Mouse (Mus musculus) midbrain, embryonic 13.5 days (tissue): ENCODE results near the gene Slc25a5. TPM values are rescaled to one million over a fixed set of nuclear protein-coding genes. Genes with fewer than 3 reads are reported as not detected.

Experiments used
- ATAC-seq: fragments of 200-750 bp; cut with Nextera tagmentation; 2 replicates; pipeline ENCODE4 v1.8.0; 2017; ENCODE audit warnings: mild to moderate bottlenecking, moderate TSS enrichment, moderate library complexity
- H3K27ac ChIP-seq: fragments of 300-500 bp; sonication (generic); 2 replicates; pipeline ENCODE4 v1.5.1; 2015; ENCODE audit warnings: inconsistent platforms, mild to moderate bottlenecking, moderate library complexity
- H3K27me3 ChIP-seq: fragments of 300-500 bp; sonication (generic); 2 replicates; pipeline ENCODE4 v1.6.1; 2015; ENCODE audit warnings: mild to moderate bottlenecking, inconsistent platforms
- H3K36me3 ChIP-seq: fragments of 300-500 bp; sonication (generic); 2 replicates; pipeline ENCODE4 v1.6.1; 2015; ENCODE audit warnings: mild to moderate bottlenecking, inconsistent platforms
- H3K4me1 ChIP-seq: fragments of 300-500 bp; sonication (generic); replicated peaks from 2 replicates; pipeline ENCODE4 v1.6.1; 2015; ENCODE audit warnings: inconsistent platforms
- H3K4me2 ChIP-seq: fragments of 300-500 bp; sonication (generic); replicated peaks from 2 replicates; pipeline ENCODE4 v1.6.1; 2015; ENCODE audit warnings: moderate library complexity, mild to moderate bottlenecking, inconsistent platforms
- H3K4me3 ChIP-seq: fragments of 300-500 bp; sonication (generic); replicated peaks from 2 replicates; pipeline ENCODE4 v1.5.1; 2015; ENCODE audit warnings: mild to moderate bottlenecking, inconsistent platforms
- H3K9ac ChIP-seq: fragments of 300-500 bp; sonication (generic); replicated peaks from 2 replicates; pipeline ENCODE4 v1.6.1; 2015; ENCODE audit warnings: mild to moderate bottlenecking, inconsistent platforms
- H3K9me3 ChIP-seq: fragments of 300-500 bp; sonication (generic); 2 replicates; pipeline ENCODE4 v1.6.1; 2016; ENCODE audit warnings: mild to moderate bottlenecking, inconsistent platforms
- WGBS: fragments of 180-500 bp; shearing (Covaris S2); methylation state at CpG from one replicate; pipeline ENCODE4 v1.1.7; 2015; 5-methylcytosine and 5-hydroxymethylcytosine counted together
- polyA plus RNA-seq: library from polyadenylated mRNA; unstranded; fragments of >200 nt; fragmentation: Nextera tagmentation; extraction: Ambion mirVana; gene quantifications from 2 replicates; pipeline ENCODE4 v1.2.1, GENCODE M21; 2015

Gene Slc25a5
- polyA plus RNA-seq, 1 experiment from 2014 or later, result 594 TPM

DNA sequence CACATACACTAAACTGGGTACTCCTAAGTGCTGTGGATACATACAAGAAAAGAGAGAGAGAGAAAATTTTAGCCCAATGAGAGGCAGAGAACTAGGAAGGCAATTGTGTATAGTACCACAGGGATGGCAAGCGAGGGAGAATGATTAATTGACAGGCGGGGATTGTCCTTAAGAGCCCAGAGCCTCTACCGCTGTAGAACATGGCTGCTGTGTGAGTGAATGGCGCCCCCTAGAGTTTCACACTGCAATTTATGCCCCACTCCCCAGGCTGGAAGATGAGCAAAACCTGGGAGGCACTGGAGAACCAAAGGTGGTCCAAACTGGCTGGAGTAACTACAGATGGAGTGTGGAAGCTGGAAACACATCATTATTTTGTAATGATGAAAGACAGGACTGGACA, 24.8 kb downstream of the Slc25a5 start:
- Histone ChIP-seq H3K4me2 (no peak overlapping the region), H3K4me1 (peaks cover 12% of the 10 kb centered on the region), H3K9ac (no peak overlapping the region), H3K27ac (no peak overlapping the region), H3K4me3 (no peak overlapping the region), H3K36me3 (no peaks in the 10 kb centered on the region), H3K9me3 (no peaks in the 10 kb centered on the region), H3K27me3 (no peaks in the 10 kb centered on the region)
- peak; percentile 51; the same call in 1 of the 2 replicates for ATAC-seq
- 12% methylated on average over 4 of the region's 4 CpGs for WGBS

DNA sequence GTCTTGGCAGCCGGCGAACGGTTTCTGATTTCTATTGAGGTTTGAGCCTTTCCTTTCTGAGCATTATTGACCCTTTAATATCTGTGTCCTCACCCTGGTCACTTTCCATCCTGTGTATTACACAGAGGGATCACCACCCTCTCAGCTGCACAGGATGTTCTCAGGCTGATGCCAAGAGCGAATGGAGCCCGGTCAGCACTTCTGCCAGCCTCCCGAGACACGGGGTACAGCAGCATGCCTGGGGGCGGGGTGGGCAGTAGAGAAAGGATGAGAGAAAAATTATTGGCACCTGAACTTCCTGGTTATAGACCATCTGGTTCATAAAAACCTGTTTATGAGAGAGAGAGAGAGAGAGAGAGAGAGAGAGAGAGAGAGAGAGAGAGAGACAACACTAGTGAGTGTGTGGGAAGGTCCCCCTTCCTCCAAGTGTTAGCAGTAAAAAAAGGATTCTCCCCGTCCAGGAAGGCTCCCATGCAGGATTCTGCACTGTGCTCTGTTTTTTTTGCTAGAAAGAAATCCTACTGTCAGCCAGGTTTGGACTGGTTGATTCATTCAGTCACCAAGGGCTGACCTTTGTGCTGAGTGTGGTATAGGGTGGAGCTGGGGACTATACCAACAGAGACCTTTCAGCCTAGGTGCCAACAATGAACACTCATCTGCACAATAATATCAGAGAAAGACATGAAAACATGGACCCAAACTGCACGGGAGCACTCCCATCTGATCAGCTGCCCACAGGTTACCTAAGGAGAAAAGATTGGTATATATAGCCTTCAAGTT, 28.7 kb downstream of the Slc25a5 start:
- WGBS, result 88% methylated on average over 10 of the region's 10 CpGs
- no peak for ATAC-seq
- Histone ChIP-seq H3K27me3 (no peaks in the 10 kb centered on the region), H3K9me3 (no peaks in the 10 kb centered on the region), H3K9ac (no peak overlapping the region), H3K27ac (no peak overlapping the region), H3K4me2 (no peak overlapping the region), H3K4me3 (no peak overlapping the region), H3K36me3 (no peaks in the 10 kb centered on the region), H3K4me1 (no peaks in the 10 kb centered on the region)

- 38% methylated on average over 2 of the region's 2 CpGs for WGBS
- H3K9me3 ChIP-seq, result no peaks in the 10 kb centered on the region
- no peak overlapping the region for H3K4me2 ChIP-seq
- H3K4me1 ChIP-seq, result no peaks in the 10 kb centered on the region
- no peaks in the 10 kb centered on the region for H3K27me3 ChIP-seq
- H3K4me3 ChIP-seq, result no peak overlapping the region
- no peak overlapping the region for H3K9ac ChIP-seq
- no peaks in the 10 kb centered on the region for H3K36me3 ChIP-seq
- ATAC-seq, result no peak
- H3K27ac ChIP-seq, result no peak overlapping the region
These were observed 29.6 kb downstream of the Slc25a5 start for GRCm38 (mm10) chrX:36825032-36825431.

DNA sequence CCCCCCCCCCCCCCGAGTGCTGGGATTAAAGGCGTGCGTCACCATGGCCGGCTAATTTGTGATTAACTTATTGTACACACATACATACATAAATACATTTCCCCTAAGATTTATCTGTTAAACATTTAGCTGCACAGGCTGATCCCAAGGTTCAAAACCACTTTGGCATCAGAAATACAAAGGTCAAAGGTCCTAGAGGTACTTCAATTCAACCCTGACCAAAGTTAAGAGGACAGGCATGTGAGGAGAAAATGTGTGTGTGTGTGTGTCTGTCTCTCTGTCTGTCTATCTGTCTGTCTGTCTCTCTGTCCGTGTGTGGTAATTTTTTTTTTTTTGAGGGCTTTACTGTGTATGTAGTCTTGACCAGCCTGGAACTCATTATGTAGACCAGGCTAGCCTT, 31.4 kb downstream of the Slc25a5 start:
- Histone ChIP-seq H3K4me2 (no peak overlapping the region), H3K4me3 (no peak overlapping the region), H3K4me1 (no peaks in the 10 kb centered on the region), H3K27me3 (no peaks in the 10 kb centered on the region), H3K9me3 (no peaks in the 10 kb centered on the region), H3K27ac (no peak overlapping the region), H3K9ac (no peak overlapping the region), H3K36me3 (no peaks in the 10 kb centered on the region)
- 94% methylated on average over 4 of the region's 5 CpGs for WGBS
- no peak for ATAC-seq

DNA sequence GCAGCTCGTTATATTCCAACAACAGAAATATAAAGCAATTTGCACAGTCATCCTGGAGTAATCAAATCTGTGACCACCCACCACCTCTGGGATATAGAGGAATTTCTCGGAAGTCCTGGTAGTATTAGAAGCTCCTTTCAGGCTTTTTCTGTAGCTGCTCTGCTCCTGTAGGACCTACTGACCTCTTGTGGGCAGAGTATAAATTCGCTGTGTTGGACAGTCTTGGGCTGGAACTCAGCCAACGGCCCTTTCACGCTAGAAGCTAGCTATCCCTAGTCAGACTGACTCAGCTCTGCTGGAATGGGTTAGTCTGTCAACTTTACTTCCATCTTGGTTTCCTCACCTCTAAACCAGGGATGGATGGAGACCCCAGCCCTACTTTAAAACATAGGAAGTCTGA, 34.8 kb downstream of the Slc25a5 start:
- Histone ChIP-seq H3K27me3 (no peaks in the 10 kb centered on the region), H3K9me3 (no peaks in the 10 kb centered on the region), H3K4me1 (0 out of 2 replicates have a peak, but pooled peaks cover 4% of the 10 kb centered on the region), H3K4me3 (no peak overlapping the region), H3K36me3 (no peaks in the 10 kb centered on the region), H3K27ac (no peak overlapping the region), H3K9ac (no peak overlapping the region), H3K4me2 (no peak overlapping the region)
- WGBS, result 41% methylated on average over 5 of the region's 5 CpGs
- no peak for ATAC-seq

DNA sequence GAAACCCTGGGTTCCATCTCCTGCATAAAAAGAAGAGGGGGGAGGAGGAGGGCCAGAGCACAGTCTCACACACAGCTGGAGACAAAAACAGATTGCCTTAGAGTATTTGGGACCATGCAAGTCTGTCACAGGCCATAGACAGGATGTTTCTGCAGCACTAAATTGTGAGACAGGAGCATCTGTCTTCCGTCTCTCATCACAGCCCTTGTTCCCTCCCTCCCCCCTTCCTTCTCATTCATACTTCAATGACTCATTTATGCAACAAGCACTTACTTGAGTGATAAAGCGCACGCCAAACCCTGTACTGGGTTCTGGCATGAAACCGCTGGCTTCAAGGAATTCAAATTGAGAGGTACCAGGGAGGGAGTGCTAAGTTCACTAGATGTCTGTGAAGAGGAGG, 36.2 kb downstream of the Slc25a5 start:
- WGBS, result 75% methylated on average over 4 of the region's 4 CpGs
- no peak for ATAC-seq
- H3K9me3 ChIP-seq, result no peaks in the 10 kb centered on the region
- H3K27ac ChIP-seq, result no peak overlapping the region
- H3K36me3 ChIP-seq, result no peaks in the 10 kb centered on the region
- H3K27me3 ChIP-seq, result no peaks in the 10 kb centered on the region
- no peak overlapping the region for H3K9ac ChIP-seq
- H3K4me1 ChIP-seq, result 0 out of 2 replicates have a peak, but pooled peaks cover 4% of the 10 kb centered on the region
- no peak overlapping the region for H3K4me3 ChIP-seq
- no peak overlapping the region for H3K4me2 ChIP-seq

DNA sequence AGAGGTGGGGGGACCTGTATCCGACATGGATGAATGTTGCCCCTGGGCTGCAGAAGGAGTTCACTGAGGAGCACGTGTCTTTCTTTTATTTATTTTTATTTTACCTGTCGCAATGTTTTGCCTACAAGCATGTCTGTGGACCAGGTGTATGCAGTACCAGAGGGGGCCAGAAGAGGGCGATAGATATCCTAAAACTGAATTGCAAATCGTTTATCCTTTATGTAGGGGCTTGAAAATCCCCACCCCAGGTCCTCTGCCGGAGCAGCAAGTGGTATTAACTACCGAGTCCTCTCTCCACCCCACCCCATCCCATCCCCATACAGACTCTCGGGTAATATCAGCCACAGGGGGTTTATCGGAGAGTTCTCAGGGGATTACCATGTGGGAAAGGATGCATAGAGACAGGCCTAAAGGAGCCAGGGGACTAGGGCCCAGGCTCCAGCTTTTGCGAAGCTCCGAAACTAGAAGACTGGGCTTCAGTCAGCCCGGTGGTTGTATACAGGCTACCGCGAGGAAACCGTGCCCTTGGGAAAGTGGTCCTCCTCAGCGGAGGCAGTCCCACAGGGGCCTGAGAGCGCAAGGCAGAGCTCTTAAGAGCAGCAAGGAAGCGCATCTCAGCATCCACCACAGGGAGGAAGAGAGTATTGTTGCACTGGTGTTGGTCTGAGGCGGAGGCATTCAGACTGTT, 38.1 kb downstream of the Slc25a5 start:
- 23% methylated on average over 19 of the region's 19 CpGs for WGBS
- peak; percentile 85 for ATAC-seq
- H3K4me1 ChIP-seq, result 0 out of 2 replicates have a peak, but pooled peaks cover 4% of the 10 kb centered on the region
- peak overlapping the region; percentile 45 for H3K4me2 ChIP-seq
- peak overlapping the region; percentile 35 for H3K4me3 ChIP-seq
- no peaks in the 10 kb centered on the region for H3K36me3 ChIP-seq
- H3K27me3 ChIP-seq, result no peaks in the 10 kb centered on the region
- H3K9me3 ChIP-seq, result no peaks in the 10 kb centered on the region
- peak overlapping the region; percentile 52 for H3K27ac ChIP-seq
- H3K9ac ChIP-seq, result 0 out of 2 replicates have a peak overlapping the region, but pooled peaks have one; percentile 2

GRCm38 (mm10) chrX:36837069-36837676, 41.7 kb downstream of the Slc25a5 start:
- no peaks in the 10 kb centered on the region; the same call in 1 of the 2 replicates for H3K9me3 ChIP-seq
- 0 out of 2 replicates have a peak, but pooled peaks cover 4% of the 10 kb centered on the region for H3K4me1 ChIP-seq
- no peak overlapping the region for H3K9ac ChIP-seq
- 82% methylated on average over 6 of the region's 6 CpGs for WGBS
- no peak for ATAC-seq
- H3K4me2 ChIP-seq, result no peak overlapping the region
- H3K27ac ChIP-seq, result no peak overlapping the region
- no peak overlapping the region for H3K4me3 ChIP-seq
- no peaks in the 10 kb centered on the region for H3K36me3 ChIP-seq
- H3K27me3 ChIP-seq, result no peaks in the 10 kb centered on the region

DNA sequence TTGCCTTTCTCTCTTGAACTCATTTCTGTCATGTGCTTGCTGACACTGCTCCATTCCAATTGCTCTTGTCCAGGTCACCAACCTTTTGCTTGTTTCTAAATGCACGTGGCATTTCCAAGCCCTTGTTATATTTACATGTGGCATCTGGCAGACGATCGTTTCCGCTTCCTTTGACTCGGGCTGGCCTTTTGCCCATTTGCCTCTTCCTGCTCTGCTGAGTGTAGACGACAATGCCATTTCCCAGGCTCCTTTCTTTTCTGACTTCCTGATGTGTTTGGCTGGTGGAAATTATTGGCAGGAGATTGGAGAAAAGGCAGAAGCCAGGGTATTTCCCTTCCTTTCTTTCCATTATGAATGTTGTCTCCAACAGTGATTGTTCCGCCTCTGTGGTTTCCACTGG, 43.9 kb downstream of the Slc25a5 start:
- Histone ChIP-seq H3K4me3 (no peak overlapping the region), H3K36me3 (no peaks in the 10 kb centered on the region), H3K9me3 (no peaks in the 10 kb centered on the region; the same call in 1 of the 2 replicates), H3K4me2 (no peak overlapping the region), H3K27ac (no peak overlapping the region), H3K4me1 (0 out of 2 replicates have a peak, but pooled peaks cover 1% of the 10 kb centered on the region), H3K27me3 (no peaks in the 10 kb centered on the region), H3K9ac (no peak overlapping the region)
- no peak for ATAC-seq
- 85% methylated on average over 7 of the region's 7 CpGs for WGBS

GRCm38 (mm10) chrX:36841698-36842097, 46.2 kb downstream of the Slc25a5 start:
- no peak overlapping the region for H3K27ac ChIP-seq
- no peaks in the 10 kb centered on the region for H3K36me3 ChIP-seq
- no peak for ATAC-seq
- no peak overlapping the region for H3K4me3 ChIP-seq
- H3K4me1 ChIP-seq, result no peaks in the 10 kb centered on the region
- no peak overlapping the region for H3K4me2 ChIP-seq
- 91% methylated on average over 6 of the region's 6 CpGs for WGBS
- H3K27me3 ChIP-seq, result no peaks in the 10 kb centered on the region
- H3K9ac ChIP-seq, result no peak overlapping the region
- H3K9me3 ChIP-seq, result no peaks in the 10 kb centered on the region; the same call in 1 of the 2 replicates

DNA sequence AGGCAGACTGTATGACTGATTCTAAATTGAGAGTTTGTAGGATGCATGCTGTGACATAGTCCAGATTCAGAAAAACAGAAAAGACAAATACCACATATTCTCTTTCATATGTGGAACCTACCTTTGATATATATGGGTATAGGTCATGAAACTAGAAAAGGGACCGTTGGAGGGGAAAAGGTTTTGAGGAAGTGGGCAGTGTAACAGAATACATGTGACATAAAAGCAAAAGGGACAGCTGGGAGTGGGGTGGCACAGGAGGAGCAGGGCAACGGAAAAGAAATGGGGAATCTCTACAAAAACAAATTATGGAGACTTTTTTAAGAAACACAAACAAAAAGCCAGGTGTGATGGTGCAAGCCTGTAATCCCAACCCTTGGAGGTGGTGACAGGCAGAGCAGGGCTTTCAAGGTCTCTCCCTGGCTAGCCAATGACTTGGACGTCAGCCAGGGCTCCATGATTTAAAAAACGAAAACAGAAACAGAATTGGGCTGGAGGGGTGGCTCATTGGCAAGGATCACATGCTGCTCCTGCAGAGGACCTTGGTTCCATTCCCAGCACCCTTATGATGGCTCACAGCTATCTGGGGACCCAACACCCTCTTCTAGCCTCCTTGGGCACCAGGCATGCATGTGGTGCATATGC, 48.0 kb downstream of the Slc25a5 start:
- H3K4me3 ChIP-seq, result no peak overlapping the region
- H3K27ac ChIP-seq, result no peak overlapping the region
- H3K9ac ChIP-seq, result no peak overlapping the region
- H3K9me3 ChIP-seq, result no peaks in the 10 kb centered on the region; the same call in 1 of the 2 replicates
- no peaks in the 10 kb centered on the region for H3K36me3 ChIP-seq
- no peak for ATAC-seq
- H3K4me1 ChIP-seq, result no peaks in the 10 kb centered on the region
- H3K4me2 ChIP-seq, result no peak overlapping the region
- 76% methylated on average over 4 of the region's 4 CpGs for WGBS
- no peaks in the 10 kb centered on the region for H3K27me3 ChIP-seq

DNA sequence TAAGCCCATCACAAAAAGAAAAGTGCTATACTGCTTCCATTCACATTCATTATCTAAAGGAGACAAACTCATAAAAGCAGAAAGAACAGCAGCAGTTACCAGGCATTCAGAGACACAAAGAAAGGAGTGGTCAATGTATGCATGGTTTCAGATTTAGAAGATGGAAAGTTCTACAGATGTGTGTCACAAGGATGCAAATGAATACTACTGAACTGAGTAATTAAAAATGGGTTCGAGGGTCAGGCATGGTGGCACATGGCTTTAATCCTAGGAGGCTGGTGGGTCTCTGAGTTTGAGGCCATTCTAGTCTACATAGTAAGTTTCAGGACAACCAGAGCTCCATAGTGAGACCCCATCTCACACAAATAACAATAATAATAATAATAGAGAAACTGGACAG, 51.7 kb downstream of the Slc25a5 start:
- 87% methylated on average over 1 of the region's 1 CpGs for WGBS
- no peak overlapping the region for H3K4me3 ChIP-seq
- H3K4me2 ChIP-seq, result no peak overlapping the region
- no peaks in the 10 kb centered on the region for H3K27me3 ChIP-seq
- ATAC-seq, result no peak
- H3K9ac ChIP-seq, result no peak overlapping the region
- H3K4me1 ChIP-seq, result no peaks in the 10 kb centered on the region
- H3K9me3 ChIP-seq, result no peaks in the 10 kb centered on the region
- H3K36me3 ChIP-seq, result no peaks in the 10 kb centered on the region
- H3K27ac ChIP-seq, result no peak overlapping the region
